Mouse (Mus musculus) adrenal gland, postnatal 25 days (tissue): ENCODE measurements around the gene Rassf8. TPM values are rescaled to one million over a fixed set of nuclear protein-coding genes. Genes with fewer than 3 reads are reported as not detected.

Experiments used
- DNase-seq: peaks from one replicate; pipeline ENCODE4 v3.0.0; 2021; ENCODE audit warnings: mixed read lengths
- long read RNA-seq: library from polyadenylated mRNA; stranded (forward); transcript quantifications from one replicate; pipeline ENCODE4 v2.0.0, GENCODE M21; 2021
- total RNA-seq: library from RNA; stranded (reverse); gene quantifications from 2 replicates; pipeline ENCODE4 v1.2.3, GENCODE M21; 2021

Gene Rassf8
- 105 and 107 TPM in 2 replicates for total RNA-seq
- long read RNA-seq, full-length matches to known transcripts: 6 of 7 reads
- long read RNA-seq, partial matches to known transcripts: 0 of 7 reads
- long read RNA-seq, other reads (novel, unspliced or antisense): 1 of 7 reads

- DNase-seq: peak; percentile 91
Observed at GRCm38 (mm10) chr6:145746132-145746849, at the start of gene Rassf8. Rassf8 (plus strand) TSS chr6:145746748.

- no peak for DNase-seq
Observed at GRCm38 (mm10) chr6:145701021-145701540, 45.5 kb upstream of the Rassf8 start.

GRCm38 (mm10) chr6:145703667-145704066 lies 42.9 kb upstream of the Rassf8 start:
- no peak for DNase-seq

GRCm38 (mm10) chr6:145709956-145710720 lies 36.4 kb upstream of the Rassf8 start:
- no peak for DNase-seq

- no peak for DNase-seq
Observed at GRCm38 (mm10) chr6:145710797-145711196, 35.8 kb upstream of the Rassf8 start.

GRCm38 (mm10) chr6:145711320-145711719 lies 35.2 kb upstream of the Rassf8 start:
- DNase-seq: no peak

- DNase-seq: no peak
Observed at GRCm38 (mm10) chr6:145713241-145714114, 33.1 kb upstream of the Rassf8 start.

GRCm38 (mm10) chr6:145714131-145714530 lies 32.4 kb upstream of the Rassf8 start:
- no peak for DNase-seq

GRCm38 (mm10) chr6:145722596-145722995 lies 24.0 kb upstream of the Rassf8 start:
- no peak for DNase-seq

- DNase-seq: no peak
Observed at GRCm38 (mm10) chr6:145723131-145723863, 23.3 kb upstream of the Rassf8 start.

GRCm38 (mm10) chr6:145725849-145726248 lies 20.7 kb upstream of the Rassf8 start:
- DNase-seq: no peak

GRCm38 (mm10) chr6:145726986-145727385 lies 19.6 kb upstream of the Rassf8 start:
- DNase-seq: no peak

- no peak for DNase-seq
Observed at GRCm38 (mm10) chr6:145732868-145733267, 13.7 kb upstream of the Rassf8 start.

- DNase-seq: no peak
Observed at GRCm38 (mm10) chr6:145733276-145733675, 13.3 kb upstream of the Rassf8 start.

GRCm38 (mm10) chr6:145733911-145734310 lies 12.6 kb upstream of the Rassf8 start:
- no peak for DNase-seq

- DNase-seq: no peak
Observed at GRCm38 (mm10) chr6:145736099-145736498, 10.4 kb upstream of the Rassf8 start.

GRCm38 (mm10) chr6:145739231-145739630 lies 7.3 kb upstream of the Rassf8 start:
- DNase-seq: no peak

- DNase-seq: no peak
Observed at GRCm38 (mm10) chr6:145740011-145740410, 6.5 kb upstream of the Rassf8 start.

- DNase-seq: no peak
Observed at GRCm38 (mm10) chr6:145745291-145745690, 1.3 kb upstream of the Rassf8 start.

- DNase-seq: no peak
Observed at GRCm38 (mm10) chr6:145746921-145747670, 548 bp downstream of the Rassf8 start.
